Mouse (Mus musculus) spleen, adult 2 months (tissue): ENCODE data around the gene Ppil3.

Experiments
- CTCF ChIP-seq: fragments of 200-500 bp; IDR thresholded peaks from 2 replicates; pipeline ENCODE4 v1.5.1; 2011; ENCODE audit warnings: mild to moderate bottlenecking, inconsistent platforms; ENCODE audit not compliant: insufficient read depth, insufficient read length, insufficient replicate concordance; ENCODE audit errors: extremely low read depth
- POLR2A ChIP-seq: fragments of 200-500 bp; IDR thresholded peaks from 2 replicates; pipeline ENCODE4 v1.6.1; 2011; ENCODE audit warnings: low read depth, low read length, inconsistent platforms

GRCm38 (mm10) chr1:58403745-58404144, 41.5 kb downstream of the Ppil3 start:
- TF ChIP-seq POLR2A, result no peak
- no peak for TF ChIP-seq CTCF
